Mouse (Mus musculus) testis, postnatal 14 days (tissue): ENCODE data around the gene Ankrd33b.
A peak's percentile ranks its signal among the peaks of the same experiment; 100 is the strongest.

Source experiments
- DNase-seq: peaks from one replicate; pipeline ENCODE4 v3.0.0; 2021; ENCODE audit warnings: low spot score

The Ankrd33b gene

DNA sequence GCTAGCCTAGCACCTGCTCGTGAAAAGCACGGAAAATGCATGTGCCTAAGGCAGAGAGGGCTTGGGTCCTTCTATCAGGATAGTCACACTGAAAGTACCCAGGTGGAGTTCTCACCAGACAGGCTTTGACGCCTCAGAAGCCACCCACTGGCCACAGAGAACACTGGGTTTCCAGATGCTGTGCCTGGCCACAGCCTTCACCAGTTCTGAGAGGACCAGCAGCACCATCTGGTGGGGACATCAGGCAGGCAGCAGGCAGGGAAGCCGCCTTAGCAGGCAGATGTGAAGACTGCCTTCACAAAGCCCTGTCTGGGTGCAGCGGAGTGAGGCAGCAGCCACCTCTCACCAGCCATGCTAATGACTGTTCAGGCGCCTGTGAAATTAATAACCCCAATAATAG, 102.7 kb downstream of the Ankrd33b start:
- DNase-seq, result peak; percentile 43

DNA sequence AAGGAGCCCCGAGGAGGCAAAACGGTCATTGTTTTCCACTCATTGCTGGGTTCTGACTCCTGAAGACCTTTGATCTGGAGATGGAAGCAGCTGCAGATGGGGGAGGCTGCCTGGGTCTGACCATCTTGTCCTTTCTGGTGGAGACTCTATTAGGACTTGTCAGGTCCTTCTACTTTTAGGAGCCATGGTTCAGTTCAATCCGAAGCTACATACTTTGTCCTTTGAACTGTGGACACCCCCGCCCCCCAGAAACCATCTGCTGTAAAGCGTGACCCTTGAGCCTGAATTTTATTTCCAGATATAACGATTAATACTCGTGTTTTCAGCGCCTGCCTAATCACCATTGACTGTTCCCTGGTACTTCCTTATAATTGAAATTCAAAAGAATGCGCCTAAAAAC, 105.2 kb downstream of the Ankrd33b start:
- DNase-seq, result no peak

DNA sequence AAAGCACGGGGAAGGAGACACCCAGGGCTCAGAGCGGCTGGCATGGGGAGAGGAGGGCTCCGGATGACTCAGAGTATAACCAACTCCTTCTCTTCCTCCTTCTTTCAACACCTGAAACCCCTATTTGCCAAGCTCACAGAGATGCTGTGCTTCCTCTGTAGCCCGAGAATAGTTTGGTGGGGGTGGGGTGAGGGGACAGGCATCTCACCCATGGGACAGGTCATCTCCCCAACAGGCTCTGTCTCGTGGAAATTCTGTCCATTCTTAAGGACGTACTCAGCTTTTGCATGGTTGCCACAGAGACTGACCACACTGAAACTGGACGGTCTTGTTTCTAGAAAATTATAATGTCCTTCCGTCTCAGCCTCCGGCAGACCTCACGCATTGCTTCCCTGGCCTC, 106.4 kb downstream of the Ankrd33b start:
- no peak for DNase-seq

DNA sequence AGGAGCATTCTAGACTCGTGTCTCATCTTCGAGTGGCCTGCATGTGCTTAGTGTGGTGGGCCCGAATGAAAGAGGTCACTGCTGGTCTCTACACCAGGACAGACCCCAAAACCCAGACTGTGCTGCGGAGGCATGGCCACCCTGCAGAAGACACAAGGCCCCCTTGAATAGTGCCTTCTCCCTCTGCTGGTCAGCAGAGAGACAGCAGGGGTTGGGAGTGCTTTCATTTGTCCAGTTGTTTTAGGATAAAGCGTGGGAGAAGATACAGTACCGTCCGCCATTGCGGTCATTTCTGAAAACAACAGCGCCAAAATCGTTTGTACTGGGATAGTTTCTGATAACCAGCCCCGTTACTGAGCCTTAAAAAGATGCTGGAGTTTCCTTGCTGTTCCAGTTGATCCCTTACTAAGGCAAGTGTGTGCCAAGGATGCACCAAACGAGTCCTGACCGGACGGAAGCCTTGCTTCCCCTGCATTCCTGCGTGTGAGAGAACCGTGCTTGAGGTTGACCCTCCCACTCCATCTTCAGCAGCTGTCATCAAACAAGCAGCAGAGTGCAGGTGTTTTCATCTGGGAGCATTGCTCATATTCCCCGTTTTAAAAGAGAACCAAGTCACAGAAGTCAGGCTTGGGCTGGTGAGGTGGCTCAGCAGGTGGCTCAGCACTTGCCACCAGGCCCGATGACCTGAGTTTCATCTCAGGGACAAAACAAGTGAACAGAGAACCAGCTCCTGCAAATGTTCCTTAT, 108.7 kb downstream of the Ankrd33b start:
- no peak for DNase-seq

DNA sequence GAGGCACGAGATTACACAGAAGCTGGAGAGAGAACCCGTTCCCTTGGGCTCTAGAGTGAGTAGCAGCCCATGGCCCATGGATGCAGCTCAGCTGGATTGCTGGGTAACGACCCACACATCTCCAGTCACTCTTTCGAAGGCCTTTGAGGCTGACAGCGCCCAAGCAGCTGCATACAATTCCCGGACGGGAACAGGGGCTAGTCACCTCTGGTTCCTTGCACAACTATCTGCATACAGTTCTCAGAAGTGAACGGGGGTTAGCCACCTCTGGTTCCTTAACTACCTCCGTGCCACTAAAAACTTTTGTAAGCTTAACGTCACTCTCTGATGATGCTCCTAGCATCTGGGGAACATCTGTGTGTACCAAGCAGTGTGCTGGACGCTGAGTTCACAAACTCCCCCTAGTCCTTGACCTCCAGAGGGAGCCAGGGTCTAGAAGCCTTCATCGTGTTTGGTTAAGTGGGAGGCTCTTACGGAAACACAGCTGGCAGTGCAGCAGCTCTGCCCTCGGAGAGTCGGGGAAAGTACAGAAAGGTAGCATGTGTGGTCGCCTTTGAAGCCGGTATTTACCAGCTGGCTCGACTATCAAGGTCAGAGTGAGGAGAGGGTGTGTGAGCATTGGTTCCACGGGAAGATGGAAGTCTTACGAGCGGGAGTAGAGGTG, 109.4 kb downstream of the Ankrd33b start:
- DNase-seq, result no peak

DNA sequence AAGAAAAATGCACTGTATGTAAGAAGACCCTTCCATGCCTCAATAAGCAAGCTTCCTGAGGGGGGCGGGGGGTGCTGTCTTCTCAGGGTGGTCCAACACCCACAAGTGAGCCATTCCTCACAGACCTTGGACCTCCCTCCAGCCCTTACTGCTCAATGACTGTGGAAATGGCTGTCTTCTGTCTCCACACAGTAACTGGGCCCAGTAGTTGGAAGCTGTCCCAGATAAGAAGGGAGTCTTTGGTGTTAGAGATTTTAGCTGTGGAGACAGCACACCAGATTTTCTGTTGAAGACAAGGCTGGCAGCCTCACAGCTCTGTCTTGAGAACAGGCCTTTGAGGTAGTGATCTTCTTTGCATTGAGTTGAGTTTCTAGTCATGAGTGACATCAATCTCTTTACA, 110.2 kb downstream of the Ankrd33b start:
- no peak for DNase-seq

DNA sequence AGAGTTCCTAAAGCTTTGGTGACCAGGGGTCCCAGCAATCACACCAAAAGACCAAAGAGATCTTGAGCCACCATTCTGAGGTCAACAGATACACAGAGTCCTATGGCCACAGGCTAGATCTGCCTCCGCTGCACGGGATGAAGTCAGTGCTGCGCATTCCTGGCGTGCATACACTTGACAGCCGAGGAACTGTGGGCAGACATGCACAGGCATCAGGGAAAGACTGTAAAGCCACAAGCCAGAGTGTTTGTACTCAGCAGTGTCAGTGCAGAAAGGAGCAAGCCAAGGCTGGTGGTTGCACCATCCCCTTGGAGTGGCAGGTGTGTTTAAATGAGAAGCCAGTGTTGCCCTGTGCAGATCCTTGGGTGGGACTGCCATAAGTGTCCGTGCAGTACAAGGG, 111.8 kb downstream of the Ankrd33b start:
- no peak for DNase-seq

DNA sequence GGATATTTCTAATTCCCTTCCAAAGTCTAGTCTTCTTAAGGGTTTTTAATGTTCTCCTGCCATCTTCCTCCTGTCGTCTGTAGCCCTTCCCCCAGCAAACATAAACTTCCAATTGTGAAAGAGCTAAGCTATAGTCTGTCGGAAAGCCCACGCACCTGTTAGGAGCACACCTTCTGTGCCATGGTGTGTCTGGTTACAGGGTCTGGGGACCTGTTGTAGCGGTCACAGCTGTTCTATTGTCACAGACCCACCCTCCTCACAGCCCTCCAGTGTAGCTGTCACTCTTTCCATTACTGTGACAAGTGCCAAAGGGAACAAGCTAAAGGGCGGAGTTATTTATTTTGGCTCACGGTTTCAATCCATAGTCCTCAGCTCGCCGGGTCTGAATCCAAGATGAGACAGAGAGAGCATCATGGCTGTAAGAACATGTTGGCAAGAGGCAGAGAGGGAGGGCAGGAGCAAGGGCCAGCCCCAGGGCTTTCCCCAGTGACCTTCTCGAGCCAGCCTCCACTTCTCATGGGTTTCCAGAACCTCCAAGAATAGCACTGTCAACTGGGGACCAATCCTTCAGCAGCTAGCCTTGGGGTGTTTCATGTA, 112.5 kb downstream of the Ankrd33b start:
- no peak for DNase-seq

DNA sequence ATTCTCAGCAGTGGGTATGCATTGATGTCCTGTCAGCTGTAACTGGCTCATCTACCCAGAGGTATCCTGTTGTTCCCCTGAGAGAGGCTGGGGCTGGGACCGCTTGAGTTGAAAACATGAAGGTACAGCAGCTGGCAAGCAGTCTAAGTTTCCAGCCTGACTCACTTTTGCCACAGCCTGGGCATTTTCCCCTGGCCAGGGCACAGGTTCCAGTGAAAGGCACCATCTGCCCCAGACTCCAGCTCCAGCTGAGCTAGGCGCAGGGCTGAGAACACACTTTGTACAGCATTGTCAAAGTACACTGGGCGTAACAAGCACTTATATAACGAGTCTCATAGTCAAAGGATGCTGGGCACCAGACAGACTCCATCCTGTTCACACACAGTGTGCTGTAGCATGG, 113.6 kb downstream of the Ankrd33b start:
- DNase-seq, result no peak

DNA sequence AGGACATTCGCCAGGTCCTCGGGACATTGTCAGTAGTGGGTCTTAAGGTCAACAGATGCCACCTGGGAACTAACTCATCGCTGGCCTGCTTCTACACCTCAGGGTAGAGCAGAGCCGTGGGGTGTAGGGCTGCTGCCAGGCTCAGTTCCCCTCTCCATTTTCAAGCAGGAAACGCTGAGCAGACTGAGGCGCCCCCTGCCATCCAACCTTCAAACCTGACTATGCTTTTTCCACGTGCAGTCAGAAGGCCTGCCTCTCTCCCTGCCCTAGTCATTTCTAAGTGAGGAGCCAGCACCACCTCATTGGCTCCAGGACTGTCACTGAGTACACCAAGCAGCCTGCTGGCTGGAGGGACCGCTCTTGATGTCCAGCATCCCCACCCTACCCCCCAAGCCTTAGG, 114.1 kb downstream of the Ankrd33b start:
- no peak for DNase-seq

DNA sequence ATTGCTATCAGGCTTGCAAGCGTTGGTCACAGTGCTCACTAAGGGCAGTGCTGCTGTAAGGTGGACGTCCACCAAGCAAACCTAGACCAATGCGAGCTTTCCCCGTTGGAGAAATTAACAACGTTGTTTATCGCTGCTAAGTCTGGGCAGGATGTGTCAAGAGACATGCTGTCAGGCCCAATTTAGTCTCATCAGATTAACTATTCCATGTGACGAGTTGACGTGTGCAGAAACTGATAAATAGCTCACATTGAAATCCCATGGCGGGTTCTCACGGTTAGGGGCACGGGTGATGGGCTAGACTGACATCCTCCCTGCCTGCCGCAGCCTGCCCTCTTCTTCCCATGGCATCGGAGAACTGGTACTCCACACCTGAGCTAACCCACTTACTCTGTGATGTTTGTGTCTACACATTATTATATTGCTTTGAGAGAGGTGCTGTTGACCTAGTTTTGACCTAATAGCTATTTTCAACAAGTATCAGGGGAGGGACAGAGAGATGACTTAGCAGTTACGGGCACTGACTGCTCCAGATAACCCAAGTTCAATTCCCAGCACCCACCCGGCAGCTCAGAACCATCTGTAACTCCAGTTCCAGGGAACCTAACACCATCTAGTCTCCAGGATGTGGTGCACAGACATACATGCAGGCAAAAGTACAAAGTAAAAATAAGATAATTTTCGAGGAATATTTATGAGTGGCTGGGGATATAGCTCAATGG, 114.8 kb downstream of the Ankrd33b start:
- DNase-seq, result no peak

DNA sequence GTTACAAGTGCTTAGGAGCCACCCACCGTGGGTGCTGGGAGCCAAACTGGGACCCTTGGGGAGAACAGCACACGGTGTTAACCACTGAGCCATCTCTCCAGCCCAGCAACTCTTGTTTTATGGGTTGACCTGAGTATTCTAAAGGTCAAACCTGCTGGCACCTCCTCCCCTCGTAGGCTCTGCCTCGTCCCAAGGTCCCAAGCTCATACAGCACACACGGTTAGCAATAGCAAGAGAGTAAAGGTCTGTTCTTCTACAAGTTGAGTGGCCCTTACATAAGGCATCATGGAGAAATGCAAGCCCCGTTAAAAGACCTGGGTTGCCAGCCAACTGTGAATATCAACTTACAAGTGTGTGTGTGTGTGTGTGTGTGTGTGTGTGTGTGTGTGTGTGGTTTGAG, 116.3 kb downstream of the Ankrd33b start:
- no peak for DNase-seq

DNA sequence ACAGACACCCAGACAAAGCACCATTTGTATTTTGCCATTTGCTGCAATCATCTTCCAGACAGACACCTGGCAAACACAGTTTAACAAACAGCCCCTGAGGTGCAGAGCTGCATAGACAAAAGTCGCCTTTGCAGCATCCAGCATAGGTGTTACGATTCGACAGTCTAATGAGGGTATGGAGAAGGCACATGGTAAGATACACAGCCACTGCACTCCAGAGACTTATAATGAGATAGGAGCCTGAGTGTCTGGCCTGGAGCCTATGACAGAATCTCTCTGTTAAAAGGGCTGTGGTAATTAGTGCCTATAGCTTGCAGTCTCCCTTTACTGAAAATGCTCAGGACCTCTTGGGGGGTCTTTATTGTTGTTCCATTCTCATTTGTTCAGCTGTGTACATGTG, 116.8 kb downstream of the Ankrd33b start:
- no peak for DNase-seq

DNA sequence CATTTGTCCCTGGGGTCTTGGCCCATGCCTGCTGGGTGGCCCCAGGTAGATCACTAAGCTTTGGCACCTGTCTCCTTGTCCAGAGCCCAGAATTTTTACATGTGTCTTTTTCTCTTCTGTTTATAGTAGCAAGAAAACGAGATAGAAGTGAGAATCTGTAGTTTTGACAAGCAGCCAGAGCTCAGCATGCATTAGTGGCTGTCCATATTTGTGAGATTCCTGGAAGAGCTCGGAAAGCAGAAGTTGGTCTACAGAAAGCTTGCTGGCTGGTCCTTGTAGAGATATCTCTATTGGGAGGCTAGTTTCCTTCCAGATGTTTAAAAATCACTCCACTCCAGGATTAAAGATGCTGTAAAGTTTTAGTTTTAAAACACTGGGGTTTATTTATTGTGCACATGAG, 117.5 kb downstream of the Ankrd33b start:
- no peak for DNase-seq

DNA sequence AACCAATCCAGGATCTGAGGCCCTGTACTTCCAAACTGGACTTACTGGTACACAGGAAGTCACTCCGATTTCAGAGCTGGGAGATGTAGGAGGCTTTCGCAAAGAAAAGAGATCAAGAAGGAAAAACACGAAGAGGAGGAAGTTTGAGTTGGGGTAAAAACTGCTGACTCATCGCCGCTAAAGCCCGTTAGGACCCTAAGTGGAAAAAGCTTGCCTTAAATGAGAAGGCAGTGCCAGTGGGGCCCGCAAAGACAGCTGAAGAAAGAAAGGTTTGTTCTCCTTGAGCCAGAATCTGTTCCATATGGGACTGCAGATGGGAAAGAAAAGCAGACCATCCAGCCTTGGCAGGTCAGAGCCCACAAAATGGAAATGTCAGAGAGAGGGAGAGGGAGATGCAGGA, 118.6 kb downstream of the Ankrd33b start:
- DNase-seq, result no peak

DNA sequence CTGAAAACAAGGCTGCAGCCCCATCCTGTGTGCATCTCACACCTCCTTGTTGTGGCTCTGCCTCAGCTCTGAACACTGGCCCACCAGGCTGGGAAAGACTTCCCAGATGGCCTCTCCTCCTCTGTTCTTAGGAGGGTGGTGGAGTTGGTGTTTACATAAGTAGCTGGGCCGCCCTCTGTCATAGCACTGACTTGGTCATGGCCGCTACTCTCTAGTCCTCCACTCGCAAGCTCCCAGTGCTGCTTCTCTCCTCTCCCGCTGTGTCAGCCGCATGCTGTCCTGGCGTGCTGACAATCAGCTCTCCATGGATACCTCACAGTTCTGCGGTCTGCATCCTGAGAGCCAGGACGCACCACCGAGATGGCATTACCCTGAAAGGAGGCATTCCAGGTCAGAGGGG, 120.5 kb downstream of the Ankrd33b start:
- no peak for DNase-seq

DNA sequence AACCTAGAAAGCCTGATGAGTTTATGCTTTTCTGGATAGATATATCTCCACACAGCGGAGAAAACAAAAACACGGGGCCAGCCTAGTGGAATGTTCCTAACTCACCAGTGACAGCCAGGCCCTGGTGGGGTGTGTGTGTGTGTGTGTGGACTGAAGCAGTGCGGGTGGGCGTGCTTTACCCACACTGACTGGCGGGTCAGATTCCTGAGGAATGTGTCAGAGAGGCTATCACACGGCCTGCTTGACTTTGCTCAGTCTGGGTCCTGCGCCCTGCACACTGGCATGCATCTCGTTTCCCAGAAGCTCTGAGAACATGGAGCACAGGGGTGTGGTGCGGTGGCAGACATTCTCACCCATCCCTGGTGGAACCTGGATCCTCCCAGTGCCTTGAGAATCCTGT, 121.6 kb downstream of the Ankrd33b start:
- DNase-seq, result no peak

DNA sequence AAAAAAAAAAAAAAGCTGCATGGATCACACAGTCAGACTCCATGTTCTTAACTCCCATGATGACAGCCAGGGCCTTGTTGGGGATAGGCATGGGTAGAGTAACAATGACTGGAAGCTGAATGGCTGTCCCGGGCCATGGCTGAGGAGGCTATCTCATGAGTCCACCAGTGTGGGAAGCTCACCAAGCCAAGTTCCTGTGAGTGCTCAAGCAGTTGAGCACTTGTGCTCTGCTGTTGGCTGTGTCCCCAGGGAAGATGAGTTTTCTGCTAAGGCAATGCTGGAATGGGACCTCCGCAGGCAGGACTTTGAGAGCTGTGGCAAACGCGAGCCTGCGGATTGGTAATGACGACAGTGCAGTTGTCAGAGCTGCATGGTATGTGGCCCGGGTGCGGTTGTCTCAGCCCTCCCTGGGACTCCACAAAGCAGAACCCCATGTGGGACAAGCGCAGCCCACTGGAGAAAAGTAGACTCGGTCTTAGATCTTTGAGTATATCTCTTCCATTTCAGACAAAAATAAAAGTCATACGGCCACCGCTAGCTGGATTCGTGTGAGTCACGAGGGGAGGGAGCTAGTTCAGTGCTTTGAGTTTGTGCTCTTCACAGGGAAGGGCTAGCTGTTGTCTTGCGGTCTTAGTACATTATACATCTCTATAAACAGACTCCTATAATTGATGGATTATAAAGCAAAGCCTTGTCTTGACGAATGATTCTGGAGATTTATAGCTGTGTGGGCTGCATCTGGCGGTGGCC, 122.7 kb downstream of the Ankrd33b start:
- no peak for DNase-seq

DNA sequence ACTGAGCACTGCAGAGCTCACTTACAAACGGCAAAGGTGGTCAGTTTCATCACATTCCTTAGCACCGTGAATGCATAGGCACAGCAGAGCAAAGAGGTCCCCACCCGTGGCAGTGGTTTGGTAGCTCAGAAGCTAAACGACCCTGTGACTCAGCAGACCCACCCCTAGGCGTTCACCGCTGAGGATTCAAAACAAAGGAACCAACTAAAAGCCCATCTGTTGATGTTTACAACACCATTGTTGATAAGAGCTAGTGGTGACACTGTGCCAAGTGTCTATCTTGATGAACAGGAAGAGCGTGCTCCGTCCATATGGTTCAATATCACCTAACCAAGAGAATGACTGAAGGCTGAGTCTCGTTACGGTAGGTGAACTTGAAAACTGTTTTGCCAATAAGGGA, 124.3 kb downstream of the Ankrd33b start:
- no peak for DNase-seq
